Mouse (Mus musculus): ENCODE measurements around the gene Proser1. TPM values are rescaled to one million over a fixed set of nuclear protein-coding genes. Genes with fewer than 3 reads are reported as not detected.

The Proser1 gene
- polyA plus RNA-seq, 1 experiment from 2014 or later, result 17.8 TPM

DNA sequence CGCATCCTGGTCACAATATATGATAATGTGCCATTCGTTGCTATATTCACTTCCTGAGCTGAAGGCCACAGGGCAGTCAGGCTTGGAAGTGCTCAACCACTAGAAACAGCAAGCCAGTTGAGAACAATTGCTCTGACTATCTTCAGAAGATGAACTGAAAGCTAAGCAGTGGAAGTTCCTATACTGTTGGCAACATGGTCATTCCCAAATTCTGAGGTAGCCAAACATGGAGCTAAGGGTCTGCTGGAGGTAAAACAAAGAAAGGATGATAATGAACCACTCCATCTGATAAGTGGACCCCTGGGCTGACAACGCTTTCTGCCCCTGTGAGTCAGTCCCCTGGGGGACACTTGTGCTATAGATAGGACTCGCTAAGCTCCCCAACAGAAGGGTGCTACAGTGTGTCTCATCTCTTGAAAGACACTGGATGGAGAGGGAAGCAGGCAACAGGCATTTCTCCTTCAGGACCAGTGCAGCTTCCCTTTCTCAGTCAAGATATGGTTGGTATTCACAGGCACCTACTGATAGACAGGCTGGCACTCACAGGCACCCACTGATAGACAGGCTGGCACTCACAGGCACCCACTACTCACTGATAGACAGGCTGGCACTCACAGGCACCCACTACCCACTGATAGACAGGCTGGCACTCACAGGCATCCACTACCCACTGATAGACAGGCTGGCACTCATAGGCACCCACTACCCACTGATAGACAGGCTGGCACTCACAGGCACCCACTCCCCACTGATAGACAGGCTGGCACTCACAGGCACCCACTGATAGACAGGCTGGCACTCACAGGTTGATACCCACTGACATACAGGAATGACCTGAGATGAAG, 51.0 kb downstream of the Proser1 start:
- H3K4me3 ChIP-seq, result no peak overlapping the region
- no peaks in the 10 kb centered on the region for H3K27me3 ChIP-seq (ENCODE audit: insufficient read depth, poor library complexity, severe bottlenecking)
- no peak overlapping the region for H3K27ac ChIP-seq
- peaks cover 12% of the 10 kb centered on the region; the same call in 1 of the 2 replicates for H3K36me3 ChIP-seq
- no peak for DNase-seq (ENCODE audit: low spot score)
- WGBS, result 53% methylated on average over 4 of the region's 4 CpGs
- H3K9me3 ChIP-seq, result no peaks in the 10 kb centered on the region
- peaks cover 20% of the 10 kb centered on the region for H3K4me1 ChIP-seq

- 92% methylated on average over 10 of the region's 10 CpGs for WGBS
- Histone ChIP-seq H3K9me3 (no peaks in the 10 kb centered on the region), H3K4me1 (no peaks in the 10 kb centered on the region), H3K4me3 (no peak overlapping the region), H3K27me3 (ENCODE audit: insufficient read depth, poor library complexity, severe bottlenecking) (no peaks in the 10 kb centered on the region), H3K27ac (no peak overlapping the region), H3K36me3 (peaks cover 7% of the 10 kb centered on the region; the same call in 1 of the 2 replicates)
- DNase-seq (ENCODE audit: low spot score), result no peak
Observed at GRCm38 (mm10) chr3:53522794-53523193, 59.3 kb downstream of the Proser1 start.

GRCm38 (mm10) chr3:53525737-53526136, 62.3 kb downstream of the Proser1 start:
- Histone ChIP-seq H3K4me1 (no peaks in the 10 kb centered on the region), H3K4me3 (peak overlapping the region; percentile 49), H3K27me3 (ENCODE audit: insufficient read depth, poor library complexity, severe bottlenecking) (no peaks in the 10 kb centered on the region), H3K36me3 (no peaks in the 10 kb centered on the region), H3K9me3 (no peaks in the 10 kb centered on the region), H3K27ac (peak overlapping the region; percentile 43; the same call in 1 of the 2 replicates)
- 13% methylated on average over 21 of the region's 21 CpGs for WGBS
- DNase-seq (ENCODE audit: low spot score), result peak; percentile 88

DNA sequence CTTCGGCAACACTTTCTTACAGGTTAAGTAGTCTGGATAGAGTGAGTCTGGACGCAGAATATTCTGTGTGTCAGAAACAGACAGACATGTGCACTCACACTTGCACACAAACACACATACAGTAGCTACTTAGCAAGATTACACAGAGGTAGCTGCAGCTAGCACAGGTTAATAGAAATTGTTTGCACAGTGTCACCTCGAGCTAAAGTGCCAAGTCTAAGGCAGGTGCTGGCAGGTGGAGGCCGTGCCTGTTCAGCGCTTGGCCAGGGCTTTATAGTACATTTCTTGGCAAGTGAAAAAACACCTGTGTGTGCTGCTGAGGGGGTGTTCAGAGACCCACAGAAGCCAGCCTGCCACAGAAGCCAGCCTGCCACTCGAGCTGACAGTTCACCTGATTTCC, 66.8 kb downstream of the Proser1 start:
- H3K27ac ChIP-seq, result no peak overlapping the region
- H3K4me3 ChIP-seq, result no peak overlapping the region
- no peaks in the 10 kb centered on the region for H3K4me1 ChIP-seq
- H3K9me3 ChIP-seq, result no peaks in the 10 kb centered on the region
- H3K27me3 ChIP-seq (ENCODE audit: insufficient read depth, poor library complexity, severe bottlenecking), result no peaks in the 10 kb centered on the region
- peaks cover 4% of the 10 kb centered on the region; the same call in 1 of the 2 replicates for H3K36me3 ChIP-seq
- DNase-seq (ENCODE audit: low spot score), result no peak
- 76% methylated on average over 6 of the region's 6 CpGs for WGBS

Other genes with a start within 250 kb of the Proser1 start
- gene Nhlrc3, start 334 bp upstream of the Proser1 start, polyA plus RNA-seq (2016; fragmentation: Nextera tagmentation; extraction: Ambion mirVana), result 8.4 and 9.4 TPM in 2 replicates
- gene Stoml3, start 25.0 kb downstream of the Proser1 start, polyA plus RNA-seq (2016; fragmentation: Nextera tagmentation; extraction: Ambion mirVana), result 0.10 TPM in 1 of 2 replicates, not detected in the other
- gene Frem2, start 193.7 kb downstream of the Proser1 start, polyA plus RNA-seq (2016; fragmentation: Nextera tagmentation; extraction: Ambion mirVana), result 3.8 and 5.9 TPM in 2 replicates

All from heart, embryonic 10.5 days (tissue).